Mouse (Mus musculus): Measurements from ENCODE around the gene Prnd. TPM values are rescaled to one million over a fixed set of nuclear protein-coding genes. Genes with fewer than 3 reads are reported as not detected.

The Prnd gene
- polyA plus RNA-seq, 1 experiment from 2014 or later = 10.0 TPM

DNA sequence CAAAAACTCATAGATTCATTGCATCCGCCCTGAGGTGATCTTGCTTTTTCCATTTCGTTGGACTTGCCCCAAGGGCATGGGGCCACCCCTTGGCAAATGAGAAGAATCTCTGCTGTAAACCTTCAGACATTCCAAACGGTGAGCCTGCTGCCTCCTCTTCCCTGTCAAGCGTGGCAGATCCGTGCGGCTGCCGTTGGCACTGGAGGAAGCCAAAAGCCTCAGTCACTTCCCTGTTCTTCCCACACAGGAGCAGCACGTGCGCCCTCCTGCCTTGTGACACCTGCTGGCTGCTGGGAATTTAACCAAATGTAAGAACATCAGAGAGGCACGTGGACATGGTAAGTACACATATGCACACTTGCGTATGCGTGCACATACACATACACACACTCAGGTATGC, 45.1 kb downstream of the Prnd start:
- H3K9me3 ChIP-seq = no peaks in the 10 kb centered on the region
- H3K4me3 ChIP-seq = no peak overlapping the region
- peaks cover 40% of the 10 kb centered on the region for H3K36me3 ChIP-seq (replicated peaks)
- no peaks in the 10 kb centered on the region for H3K27me3 ChIP-seq (replicated peaks; ENCODE audit: low read depth, poor library complexity, severe bottlenecking)
- H3K4me1 ChIP-seq = peaks cover 10% of the 10 kb centered on the region
- no peak overlapping the region for H3K27ac ChIP-seq (replicated peaks)
- WGBS = 87% methylated on average over 12 of the region's 12 CpGs
- no peak for DNase-seq (ENCODE audit: low spot score)

DNA sequence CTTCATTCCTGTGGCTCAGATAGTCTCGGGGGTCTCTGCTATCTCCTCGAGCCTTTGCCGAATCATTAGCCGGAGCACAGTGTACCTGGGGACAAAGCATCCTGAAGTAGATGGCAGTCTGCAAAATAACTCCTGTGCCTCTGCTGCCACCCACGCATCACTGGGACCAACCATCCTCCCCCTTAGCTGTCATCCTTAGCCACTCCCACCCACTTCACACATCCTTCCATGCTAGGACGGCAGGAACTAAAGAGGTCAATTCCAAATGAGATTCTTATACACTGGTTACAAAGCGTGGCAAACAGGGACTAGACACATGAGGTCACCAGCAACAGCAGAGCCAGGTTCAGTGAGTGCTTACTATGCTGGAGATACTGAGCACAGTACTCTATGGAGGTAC, 45.7 kb downstream of the Prnd start:
- Histone ChIP-seq H3K27ac (replicated peaks) (no peak overlapping the region), H3K4me3 (no peak overlapping the region), H3K4me1 (peaks cover 10% of the 10 kb centered on the region), H3K36me3 (replicated peaks) (peaks cover 43% of the 10 kb centered on the region), H3K9me3 (no peaks in the 10 kb centered on the region), H3K27me3 (replicated peaks; ENCODE audit: low read depth, poor library complexity, severe bottlenecking) (no peaks in the 10 kb centered on the region)
- DNase-seq (ENCODE audit: low spot score) = no peak
- 89% methylated on average over 7 of the region's 7 CpGs for WGBS

DNA sequence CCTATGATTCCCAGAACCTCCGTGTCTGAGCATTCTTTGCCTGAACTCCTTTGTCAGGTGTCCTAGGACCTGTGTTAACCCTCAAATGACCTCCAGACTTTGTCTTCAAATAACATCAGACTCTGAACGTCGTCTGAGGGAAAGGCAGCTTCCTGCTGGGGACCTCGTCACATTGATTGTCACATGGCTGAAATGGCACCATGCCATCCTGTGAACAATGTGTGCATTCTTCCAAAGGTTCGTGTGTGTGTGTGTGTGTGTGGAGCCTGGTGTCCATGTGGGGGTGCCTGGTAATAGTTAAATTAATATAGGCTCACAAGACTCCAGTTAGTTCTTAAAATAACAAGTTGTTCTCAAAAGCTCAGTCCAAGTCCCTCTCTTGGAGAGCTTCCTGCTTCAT, 46.7 kb downstream of the Prnd start:
- 52% methylated on average over 5 of the region's 5 CpGs for WGBS
- H3K36me3 ChIP-seq (replicated peaks) = peaks cover 43% of the 10 kb centered on the region

DNA sequence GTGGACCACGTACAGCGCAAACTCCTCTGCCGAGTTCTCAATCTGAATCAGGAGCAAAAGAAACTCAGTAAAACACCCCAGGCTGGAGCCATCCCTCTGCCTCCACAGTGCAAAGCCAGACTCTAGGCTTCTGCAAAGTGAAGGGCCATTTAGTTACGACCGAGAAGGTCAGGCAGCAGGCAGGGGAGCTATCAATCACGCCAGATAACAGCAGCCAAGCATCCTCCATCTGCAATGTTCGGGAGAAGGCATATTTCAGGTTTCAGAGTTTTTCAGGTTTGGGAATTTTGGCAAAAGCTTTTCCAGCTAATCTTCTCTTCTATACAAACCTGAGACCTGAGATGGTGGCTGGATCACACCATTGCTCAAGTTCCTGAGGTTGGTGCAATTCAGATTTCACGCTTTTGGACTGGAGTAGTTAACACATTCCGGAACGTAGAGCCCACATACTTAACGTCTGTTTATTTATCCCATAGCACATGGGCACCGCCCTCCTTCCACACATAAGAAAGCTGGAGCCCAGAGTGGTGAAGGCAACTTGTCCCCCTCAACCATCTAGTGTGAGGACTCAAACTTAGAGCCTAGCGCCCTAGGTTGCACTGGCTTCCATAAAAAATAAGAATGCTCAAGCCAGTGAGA, 51.2 kb downstream of the Prnd start:
- no peak for DNase-seq (ENCODE audit: low spot score)
- Histone ChIP-seq H3K36me3 (replicated peaks) (peaks cover 46% of the 10 kb centered on the region), H3K4me1 (0 out of 2 replicates have a peak, but pooled peaks cover 11% of the 10 kb centered on the region), H3K27me3 (replicated peaks; ENCODE audit: low read depth, poor library complexity, severe bottlenecking) (no peaks in the 10 kb centered on the region), H3K27ac (replicated peaks) (no peak overlapping the region), H3K4me3 (no peak overlapping the region), H3K9me3 (no peaks in the 10 kb centered on the region)
- WGBS = 87% methylated on average over 13 of the region's 13 CpGs

More for the DNA sequence above, 46.7 kb downstream of the Prnd start:
- Histone ChIP-seq H3K27me3 (replicated peaks; ENCODE audit: low read depth, poor library complexity, severe bottlenecking) (no peaks in the 10 kb centered on the region), H3K27ac (replicated peaks) (no peak overlapping the region), H3K9me3 (no peaks in the 10 kb centered on the region), H3K4me3 (no peak overlapping the region), H3K4me1 (peaks cover 10% of the 10 kb centered on the region)
- DNase-seq (ENCODE audit: low spot score) = no peak

DNA sequence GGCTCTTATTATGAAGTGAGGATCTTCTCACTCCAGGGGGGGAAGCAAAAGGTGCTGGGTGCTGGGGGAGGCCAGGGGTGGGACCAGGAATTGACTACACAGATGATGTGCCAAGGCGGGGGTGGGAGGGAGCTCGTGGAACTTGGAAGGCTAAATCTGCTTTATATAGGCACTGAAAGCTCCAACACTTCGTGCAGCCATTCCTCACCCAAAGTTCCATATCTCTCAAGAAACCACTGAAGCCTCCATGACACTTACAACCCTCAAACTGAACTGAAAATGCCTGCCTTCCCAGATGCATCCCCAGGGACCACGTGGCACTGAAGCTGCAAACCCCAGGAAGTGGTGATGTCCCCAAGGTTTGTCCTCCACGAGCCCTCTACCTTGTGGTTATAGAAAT, 53.3 kb downstream of the Prnd start:
- H3K4me1 ChIP-seq = peaks cover 25% of the 10 kb centered on the region; the same call in 1 of the 2 replicates
- 84% methylated on average over 5 of the region's 5 CpGs for WGBS
- H3K27me3 ChIP-seq (replicated peaks; ENCODE audit: low read depth, poor library complexity, severe bottlenecking) = no peaks in the 10 kb centered on the region
- H3K36me3 ChIP-seq (replicated peaks) = peaks cover 47% of the 10 kb centered on the region
- H3K27ac ChIP-seq (replicated peaks) = no peak overlapping the region
- DNase-seq (ENCODE audit: low spot score) = no peak
- H3K4me3 ChIP-seq = no peak overlapping the region
- H3K9me3 ChIP-seq = no peaks in the 10 kb centered on the region

DNA sequence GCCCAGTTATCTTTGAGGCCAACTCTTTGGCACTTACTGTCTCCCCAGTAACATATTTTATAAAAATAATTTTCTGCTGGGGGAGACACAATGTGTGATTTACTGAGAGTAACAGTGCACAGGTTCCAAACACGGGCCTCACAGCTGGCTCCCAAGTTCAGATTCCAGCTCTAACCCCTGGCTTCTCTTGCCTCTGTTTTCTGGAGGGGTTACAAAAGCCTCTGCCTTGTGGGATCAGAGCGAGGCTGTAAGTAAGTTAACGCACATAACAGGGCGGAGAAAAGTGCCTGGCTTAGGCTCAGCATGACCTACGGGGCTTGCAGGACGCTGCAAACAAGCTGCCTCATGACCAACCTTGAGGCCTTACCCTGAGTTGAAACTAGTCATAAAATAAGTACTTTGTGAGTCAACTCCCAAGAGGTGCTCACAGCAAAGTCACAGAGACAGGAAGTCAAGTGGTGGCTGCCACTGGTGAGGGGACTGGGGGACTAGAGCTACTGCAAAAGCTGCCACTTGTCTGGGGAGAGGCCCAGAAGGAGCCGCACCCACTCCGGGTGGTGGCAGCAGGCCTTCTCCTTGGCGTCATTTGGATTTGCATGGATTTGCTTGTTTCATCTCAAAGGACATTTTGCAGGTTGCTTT, 54.0 kb downstream of the Prnd start:
- no peak for DNase-seq (ENCODE audit: low spot score)

DNA sequence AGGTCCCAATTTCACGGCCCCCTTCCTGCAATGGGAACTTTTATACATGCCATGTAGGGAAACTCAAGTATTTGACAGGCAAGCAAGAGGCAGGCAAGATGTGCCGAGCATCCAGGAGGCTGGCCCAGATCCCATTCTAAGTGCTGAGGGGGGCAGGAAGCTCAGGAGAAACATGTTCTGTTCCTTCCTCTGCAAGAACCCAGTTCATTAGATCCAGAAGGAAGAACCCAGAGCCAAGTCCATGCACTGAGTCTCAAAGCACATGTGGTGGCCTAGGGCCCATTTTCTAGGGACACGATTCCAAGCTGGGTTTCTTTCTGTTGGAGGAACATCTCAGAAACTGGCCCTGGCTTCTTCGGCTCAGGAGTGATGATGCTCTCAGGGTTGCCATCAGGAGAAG, 54.8 kb downstream of the Prnd start:
- no peaks in the 10 kb centered on the region for H3K27me3 ChIP-seq (replicated peaks; ENCODE audit: low read depth, poor library complexity, severe bottlenecking)
- peaks cover 53% of the 10 kb centered on the region for H3K36me3 ChIP-seq (replicated peaks)
- peaks cover 25% of the 10 kb centered on the region; the same call in 1 of the 2 replicates for H3K4me1 ChIP-seq
- no peak overlapping the region for H3K27ac ChIP-seq (replicated peaks)
- WGBS = 86% methylated on average over 4 of the region's 4 CpGs
- no peak for DNase-seq (ENCODE audit: low spot score)
- no peak overlapping the region for H3K4me3 ChIP-seq
- H3K9me3 ChIP-seq = no peaks in the 10 kb centered on the region

More for the DNA sequence above, 54.0 kb downstream of the Prnd start:
- no peak overlapping the region for H3K27ac ChIP-seq (replicated peaks)
- H3K9me3 ChIP-seq = no peaks in the 10 kb centered on the region
- H3K36me3 ChIP-seq (replicated peaks) = peaks cover 51% of the 10 kb centered on the region
- H3K4me3 ChIP-seq = no peak overlapping the region
- 81% methylated on average over 9 of the region's 9 CpGs for whole genome bisulfite sequencing
- peaks cover 25% of the 10 kb centered on the region; the same call in 1 of the 2 replicates for H3K4me1 ChIP-seq
- no peaks in the 10 kb centered on the region for H3K27me3 ChIP-seq (replicated peaks; ENCODE audit: low read depth, poor library complexity, severe bottlenecking)

Other genes starting within 250 kb of the Prnd start
- not detected in 2 replicates for gene Erv3, start 91.1 kb upstream of the Prnd start, polyA plus RNA-seq (2016; fragmentation: Nextera tagmentation; extraction: Ambion mirVana)
- gene Prnp, start 40.9 kb upstream of the Prnd start, polyA plus RNA-seq (2016; fragmentation: Nextera tagmentation; extraction: Ambion mirVana) = 14.7 and 21.7 TPM in 2 replicates
- gene Prn, start 40.9 kb upstream of the Prnd start, polyA plus RNA-seq (2016; fragmentation: Nextera tagmentation; extraction: Ambion mirVana) = not detected in 2 replicates
- gene Rassf2, start 79.4 kb downstream of the Prnd start, polyA plus RNA-seq (2016; fragmentation: Nextera tagmentation; extraction: Ambion mirVana) = 10.6 and 14.2 TPM in 2 replicates
- 8.8 and 8.9 TPM in 2 replicates for gene Slc23a2, start 194.2 kb downstream of the Prnd start, polyA plus RNA-seq (2016; fragmentation: Nextera tagmentation; extraction: Ambion mirVana)